In the genomic region with DNA sequence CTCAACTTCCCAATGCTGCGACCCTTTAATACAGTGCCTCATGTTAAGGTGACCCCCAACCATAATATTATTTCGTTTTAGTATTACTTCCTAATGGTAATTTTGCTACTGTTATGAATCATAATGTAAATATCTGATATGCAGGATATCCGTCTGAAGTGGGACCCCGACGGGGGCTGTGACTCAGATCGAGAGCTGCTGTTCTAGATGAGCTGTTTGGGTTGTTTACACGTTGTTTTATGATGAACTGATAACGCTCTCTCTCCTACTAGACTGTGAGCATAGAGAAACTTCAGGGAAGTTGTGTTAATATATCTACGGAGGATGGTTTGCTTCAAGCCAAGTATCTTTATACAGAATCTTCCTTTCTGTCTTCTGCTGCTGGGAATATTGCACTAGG, we compare ENCODE assay signal across 24 mouse cellular contexts. TPM values are rescaled to one million over a fixed set of nuclear protein-coding genes. Genes with fewer than 3 reads are reported as not detected.
A peak's percentile ranks its signal among the peaks of the same experiment; 100 is the strongest.
DNase-seq lines count a peak whose midpoint lies in the region; ATAC-seq and TF ChIP-seq lines count a peak whose summit lies in the region.
"Had no signal": no experiment of that assay in that cellular context is flagged by ENCODE, and none has a peak within 500 bp of the region (broad histone marks: within the 10 kb centered on the region; RNA-seq: fewer than 3 reads in every experiment).

No protein-coding gene starts in this region.

- no peak for TF ChIP-seq CTCF in lung, embryonic 14.5 days (IDR thresholded peaks at IDR 0.05; ENCODE audit: low read depth)
- no peak for TF ChIP-seq CTCF in lung, adult 2 months (IDR thresholded peaks at IDR 0.05; ENCODE audit: insufficient read depth, low read length)

- H3K27ac ChIP-seq in lung, embryonic 14.5 days (ENCODE audit: low read depth): no peak overlapping the region
- no peak overlapping the region for H3K27ac ChIP-seq in forebrain, embryonic 11.5 days (ENCODE audit: low read depth, low read length)
- H3K27ac ChIP-seq in embryonic facial prominence, embryonic 10.5 days (replicated peaks): no peak overlapping the region
- H3K27ac ChIP-seq: embryonic facial prominence, embryonic 13.5 days; embryonic facial prominence, embryonic 15.5 days; forebrain, embryonic 10.5 days; forebrain, embryonic 13.5 days; forebrain, embryonic 15.5 days had no signal

- no peak for ATAC-seq in lung, embryonic 14.5 days (ENCODE audit: insufficient read depth)
- ATAC-seq in CD4-positive, CD25-positive, alpha-beta regulatory T cell, adult 4 months: peak; percentile 85
- ATAC-seq in forebrain, embryonic 11.5 days (replicated peaks; ENCODE audit: low FRiP score): no peak
- ATAC-seq: forebrain, embryonic 13.5 days; forebrain, embryonic 15.5 days; forebrain, postnatal 0 days had no signal

- DNase-seq in lung, embryonic 14.5 days: peak; percentile 26
- no peak for DNase-seq in lung, adult 2 months
- peak; percentile 39 for DNase-seq in CD4-positive helper T cell, adult 2 months (ENCODE audit: low read depth, low spot score)
- peak; percentile 78 for DNase-seq in induced T-regulatory cell, adult 2 months (ENCODE audit: low read depth)
- DNase-seq in forebrain, embryonic 11.5 days (ENCODE audit: low spot score): no peak
- no peak for DNase-seq in embryonic facial prominence, embryonic 10.5 days (ENCODE audit: low spot score)
- DNase-seq in adipocyte (ENCODE audit: low spot score): no peak
- DNase-seq: adrenal gland, adult 8-10 months; adrenal gland, postnatal 14 days; adrenal gland, postnatal 36 days; B cell, adult 2 months; cerebellum, adult 11-12 months; cerebellum, adult 2 months; cerebellum, adult 9-10 months; cerebellum, postnatal 10 days; cerebellum, postnatal 25 days; forebrain, postnatal 0 days had no signal

- no peak overlapping the region for H3K4me2 ChIP-seq in lung, embryonic 14.5 days
- H3K4me2 ChIP-seq in forebrain, embryonic 11.5 days (ENCODE audit: low read depth, low read length, severe bottlenecking): no peak overlapping the region
- H3K4me2 ChIP-seq: embryonic facial prominence, embryonic 13.5 days; embryonic facial prominence, embryonic 15.5 days; forebrain, embryonic 13.5 days; forebrain, embryonic 15.5 days had no signal

- H3K9me3 ChIP-seq in lung, embryonic 14.5 days (ENCODE audit: low read depth, low read length): no peaks in the 10 kb centered on the region
- no peaks in the 10 kb centered on the region for H3K9me3 ChIP-seq in forebrain, embryonic 11.5 days (ENCODE audit: control insufficient read depth, low read length)
- no peaks in the 10 kb centered on the region for H3K9me3 ChIP-seq in embryonic facial prominence, embryonic 10.5 days
- H3K9me3 ChIP-seq: embryonic facial prominence, embryonic 13.5 days; embryonic facial prominence, embryonic 15.5 days; forebrain, embryonic 10.5 days; forebrain, embryonic 13.5 days; forebrain, embryonic 15.5 days had no signal

- H3K9ac ChIP-seq in lung, embryonic 14.5 days: no peak overlapping the region
- H3K9ac ChIP-seq in forebrain, embryonic 11.5 days (ENCODE audit: low read length): no peak overlapping the region
- H3K9ac ChIP-seq: embryonic facial prominence, embryonic 13.5 days; embryonic facial prominence, embryonic 15.5 days; forebrain, embryonic 13.5 days; forebrain, embryonic 15.5 days; forebrain, postnatal 0 days had no signal

- peaks cover 7% of the 10 kb centered on the region; the same call in 1 of the 2 replicates for H3K4me1 ChIP-seq in lung, embryonic 14.5 days (ENCODE audit: insufficient read depth)
- H3K4me1 ChIP-seq in lung, adult 2 months (ENCODE audit: control insufficient read depth, insufficient read depth, low read length): peaks cover 11% of the 10 kb centered on the region
- H3K4me1 ChIP-seq in forebrain, embryonic 11.5 days (replicated peaks; ENCODE audit: control insufficient read depth, insufficient read depth, low read length): peaks cover 1% of the 10 kb centered on the region; the same call in 1 of the 2 replicates
- H3K4me1 ChIP-seq in embryonic facial prominence, embryonic 10.5 days: no peaks in the 10 kb centered on the region

- H3K4me3 ChIP-seq in lung, embryonic 14.5 days (ENCODE audit: low read depth, low read length): no peak overlapping the region
- H3K4me3 ChIP-seq in lung, adult 2 months (replicated peaks; ENCODE audit: extremely low read depth, low read depth, low read length): no peak overlapping the region
- no peak overlapping the region for H3K4me3 ChIP-seq in forebrain, embryonic 11.5 days (ENCODE audit: low read depth, low read length)
- no peak overlapping the region for H3K4me3 ChIP-seq in embryonic facial prominence, embryonic 10.5 days
- H3K4me3 ChIP-seq: embryonic facial prominence, embryonic 13.5 days; embryonic facial prominence, embryonic 15.5 days; erythroblast, embryonic 14.5 days; forebrain, embryonic 10.5 days; forebrain, embryonic 13.5 days; forebrain, embryonic 15.5 days had no signal

- no peak for TF ChIP-seq POLR2A in lung, adult 2 months (IDR thresholded peaks at IDR 0.05; ENCODE audit: borderline replicate concordance, extremely low read depth, low read depth, low read length)

- no peaks in the 10 kb centered on the region for H3K36me3 ChIP-seq in lung, embryonic 14.5 days (ENCODE audit: insufficient read depth)
- no peaks in the 10 kb centered on the region for H3K36me3 ChIP-seq in forebrain, embryonic 11.5 days (ENCODE audit: control insufficient read depth, insufficient read depth, low read length)
- no peaks in the 10 kb centered on the region for H3K36me3 ChIP-seq in embryonic facial prominence, embryonic 10.5 days (replicated peaks)
- H3K36me3 ChIP-seq: embryonic facial prominence, embryonic 13.5 days; embryonic facial prominence, embryonic 15.5 days; forebrain, embryonic 15.5 days had no signal

- H3K27me3 ChIP-seq in lung, embryonic 14.5 days (ENCODE audit: insufficient read depth, low read length): no peaks in the 10 kb centered on the region
- no peaks in the 10 kb centered on the region for H3K27me3 ChIP-seq in forebrain, embryonic 11.5 days (ENCODE audit: control insufficient read depth, insufficient read depth, low read length)
- no peaks in the 10 kb centered on the region for H3K27me3 ChIP-seq in embryonic facial prominence, embryonic 10.5 days (replicated peaks; ENCODE audit: low read depth, poor library complexity, severe bottlenecking)
- H3K27me3 ChIP-seq: embryonic facial prominence, embryonic 13.5 days; embryonic facial prominence, embryonic 15.5 days; forebrain, embryonic 13.5 days; forebrain, embryonic 15.5 days had no signal

- WGBS in lung, embryonic 14.5 days: 64% methylated on average over 9 of the region's 9 CpGs
- WGBS in lung, adult 2 months: 53% methylated on average over 9 of the region's 9 CpGs
- 91% methylated on average over 9 of the region's 9 CpGs for WGBS in forebrain, embryonic 11.5 days
- WGBS in embryonic facial prominence, embryonic 10.5 days: 93% methylated on average over 9 of the region's 9 CpGs

RNA-seq across cellular contexts. Expression of gene Fam185a, which starts 13.7 kb away (rescaled TPM):
- polyA plus RNA-seq in lung, embryonic 14.5 days (2014; fragmentation: Nextera tagmentation; extraction: Ambion mirVana): 5.7 and 5.9 TPM in 2 replicates
- polyA plus RNA-seq in lung, adult 2 months (2012; rRNA removed): 1.2 TPM in 2 replicates
- 1 to 10 TPM; 2.2 to 2.7 TPM for polyA plus RNA-seq in CD4-positive, CD25-positive, alpha-beta regulatory T cell, adult 4 months (2017; shearing (Covaris generic))
- polyA plus RNA-seq in forebrain, embryonic 11.5 days (2014; fragmentation: Nextera tagmentation; extraction: Ambion mirVana): 4.8 and 5.2 TPM in 2 replicates
- 6.0 and 7.2 TPM in 2 replicates for polyA plus RNA-seq in embryonic facial prominence, embryonic 10.5 days (2016; fragmentation: Nextera tagmentation; extraction: Ambion mirVana)
- polyA plus RNA-seq: erythroblast, embryonic 14.5 days had no signal

RNA-seq across cellular contexts. Expression of gene Ccdc146, which starts 14.0 kb away (rescaled TPM):
- 0.09 and 0.18 TPM in 2 replicates for polyA plus RNA-seq in lung, embryonic 14.5 days (2014; fragmentation: Nextera tagmentation; extraction: Ambion mirVana)
- 0.97 and 1.3 TPM in 2 replicates for polyA plus RNA-seq in lung, adult 2 months (2012; rRNA removed)
- under 1 TPM; 0.29 to 0.74 TPM for polyA plus RNA-seq in CD4-positive, CD25-positive, alpha-beta regulatory T cell, adult 4 months (2017; shearing (Covaris generic))
- 0.36 TPM in 1 of 2 replicates, not detected in the other for polyA plus RNA-seq in forebrain, embryonic 11.5 days (2014; fragmentation: Nextera tagmentation; extraction: Ambion mirVana)
- polyA plus RNA-seq in embryonic facial prominence, embryonic 10.5 days (2016; fragmentation: Nextera tagmentation; extraction: Ambion mirVana): 0.16 TPM in 1 of 2 replicates, not detected in the other
- polyA plus RNA-seq: embryonic facial prominence, embryonic 13.5 days; erythroblast, embryonic 14.5 days; forebrain, embryonic 10.5 days had no signal

Comparison
In these comparisons a context has a peak if more than half of its experiments do, and no peak if none do; other contexts are left out.
1. DNase-seq: peak in lung, embryonic 14.5 days (single experiment), CD4-positive helper T cell, adult 2 months (single experiment) and induced T-regulatory cell, adult 2 months (single experiment); none in lung, adult 2 months (single experiment), forebrain, embryonic 11.5 days (single experiment), embryonic facial prominence, embryonic 10.5 days (single experiment) and adipocyte (single experiment).